Mouse (Mus musculus) midbrain, postnatal 0 days (tissue): ENCODE measurements at regions not wholly inside any gene's neighbourhood (a gene's known extent, or its start where the extent isn't known, plus 50 kb on each side); places are given as distances from the start of the nearest gene placed in this dataset.

Experiments used
- ATAC-seq: fragments of 200-750 bp; cut with Nextera tagmentation; 2 replicates; pipeline ENCODE4 v1.8.0; 2017; ENCODE audit warnings: moderate number of reproducible peaks, mild to moderate bottlenecking, moderate TSS enrichment, moderate library complexity; ENCODE audit not compliant: low FRiP score
- DNase-seq: peaks from one replicate; pipeline ENCODE4 v3.0.0-alpha.2; 2015; ENCODE audit warnings: low spot score
- H3K27ac ChIP-seq: fragments of 300-500 bp; sonication (generic); 2 replicates; pipeline ENCODE4 v1.5.1; 2014; ENCODE audit warnings: low read depth, mild to moderate bottlenecking, low read length, mixed read lengths
- H3K27me3 ChIP-seq: fragments of 300-500 bp; sonication (generic); 2 replicates; pipeline ENCODE4 v1.6.1; 2014; ENCODE audit warnings: low read length, control low read depth, mixed read lengths; ENCODE audit not compliant: insufficient read depth
- H3K36me3 ChIP-seq: fragments of 300-500 bp; sonication (generic); 2 replicates; pipeline ENCODE4 v1.6.1; 2014; ENCODE audit warnings: low read length, control low read depth, mixed read lengths; ENCODE audit not compliant: insufficient read depth
- H3K4me1 ChIP-seq: fragments of 300-500 bp; sonication (generic); 2 replicates; pipeline ENCODE4 v1.6.1; 2014; ENCODE audit warnings: mild to moderate bottlenecking, control low read depth, antibody characterized with exemption, low read length, mixed read lengths; ENCODE audit not compliant: insufficient read depth
- H3K4me2 ChIP-seq: fragments of 300-500 bp; sonication (generic); 2 replicates; pipeline ENCODE4 v1.6.1; 2014; ENCODE audit warnings: low read depth, mild to moderate bottlenecking, low read length, mixed read lengths; ENCODE audit not compliant: poor library complexity, severe bottlenecking
- H3K4me3 ChIP-seq: fragments of 300-500 bp; sonication (generic); 2 replicates; pipeline ENCODE4 v1.5.1; 2014; ENCODE audit warnings: low read depth, mild to moderate bottlenecking, low read length, moderate library complexity
- H3K9ac ChIP-seq: fragments of 300-500 bp; sonication (generic); replicated peaks from 2 replicates; pipeline ENCODE4 v1.6.1; 2014; ENCODE audit warnings: mild to moderate bottlenecking, low read length, moderate library complexity, mixed read lengths; ENCODE audit not compliant: poor library complexity, severe bottlenecking
- H3K9me3 ChIP-seq: fragments of 300-500 bp; sonication (generic); 2 replicates; pipeline ENCODE4 v1.6.1; 2016; ENCODE audit warnings: low read length, control low read depth
- CTCF ChIP-seq: IDR thresholded peaks from 2 replicates; pipeline ENCODE4 v1.5.1; 2016; ENCODE audit warnings: antibody characterized with exemption, mild to moderate bottlenecking
- WGBS: fragments of 180-500 bp; shearing (Covaris S2); extraction: QIAGEN DNeasy Blood & Tissue Kit; methylation state at CpG from one replicate; pipeline ENCODE4 v1.1.7; 2014; 5-methylcytosine and 5-hydroxymethylcytosine counted together

- ATAC-seq (no peak), DNase-seq (no peak)
- Histone ChIP-seq H3K4me2 (no peak overlapping the region), H3K9me3 (no peaks in the 10 kb centered on the region), H3K27ac (no peak overlapping the region), H3K4me3 (no peak overlapping the region), H3K36me3 (no peaks in the 10 kb centered on the region), H3K27me3 (no peaks in the 10 kb centered on the region), H3K4me1 (no peaks in the 10 kb centered on the region), H3K9ac (no peak overlapping the region)
- no peak for TF ChIP-seq CTCF
- 93% methylated on average over 5 of the region's 5 CpGs for WGBS
Observed at GRCm38 (mm10) chr3:52872260-52872659, 144.8 kb downstream of the Cog6 start.

- Histone ChIP-seq H3K9me3 (no peaks in the 10 kb centered on the region), H3K27ac (no peak overlapping the region), H3K9ac (no peak overlapping the region), H3K27me3 (no peaks in the 10 kb centered on the region), H3K4me1 (no peaks in the 10 kb centered on the region), H3K4me3 (no peak overlapping the region), H3K4me2 (no peak overlapping the region), H3K36me3 (no peaks in the 10 kb centered on the region)
- no peak for DNase-seq
- WGBS = 81% methylated on average over 8 of the region's 8 CpGs
- TF ChIP-seq CTCF = no peak
- ATAC-seq = no peak
Observed at GRCm38 (mm10) chr3:52863146-52863849, 153.7 kb downstream of the Cog6 start.

GRCm38 (mm10) chr3:52862026-52862425 is 155.0 kb downstream of the Cog6 start:
- H3K4me2 ChIP-seq = no peak overlapping the region
- no peaks in the 10 kb centered on the region for H3K27me3 ChIP-seq
- 77% methylated on average over 4 of the region's 4 CpGs for WGBS
- no peaks in the 10 kb centered on the region for H3K9me3 ChIP-seq
- no peaks in the 10 kb centered on the region for H3K36me3 ChIP-seq
- H3K9ac ChIP-seq = no peak overlapping the region
- ATAC-seq (no peak), DNase-seq (no peak)
- no peak overlapping the region for H3K27ac ChIP-seq
- no peaks in the 10 kb centered on the region for H3K4me1 ChIP-seq
- no peak for TF ChIP-seq CTCF
- H3K4me3 ChIP-seq = no peak overlapping the region

GRCm38 (mm10) chr3:52861538-52861937 is 155.5 kb downstream of the Cog6 start:
- no peaks in the 10 kb centered on the region for H3K9me3 ChIP-seq
- DNase-seq (no peak), ATAC-seq (no peak)
- H3K4me2 ChIP-seq = no peak overlapping the region
- H3K36me3 ChIP-seq = no peaks in the 10 kb centered on the region
- TF ChIP-seq CTCF = no peak
- WGBS = 89% methylated on average over 13 of the region's 13 CpGs
- no peak overlapping the region for H3K27ac ChIP-seq
- H3K4me1 ChIP-seq = no peaks in the 10 kb centered on the region
- no peaks in the 10 kb centered on the region for H3K27me3 ChIP-seq
- H3K4me3 ChIP-seq = no peak overlapping the region
- H3K9ac ChIP-seq = no peak overlapping the region

- Histone ChIP-seq H3K27me3 (no peaks in the 10 kb centered on the region), H3K4me1 (no peaks in the 10 kb centered on the region), H3K4me3 (no peak overlapping the region), H3K9ac (no peak overlapping the region), H3K9me3 (no peaks in the 10 kb centered on the region), H3K36me3 (no peaks in the 10 kb centered on the region), H3K4me2 (no peak overlapping the region), H3K27ac (no peak overlapping the region)
- ATAC-seq (no peak), DNase-seq (no peak)
- 69% methylated on average over 2 of the region's 2 CpGs for WGBS
- TF ChIP-seq CTCF = no peak
Observed at GRCm38 (mm10) chr3:52859848-52860247, 157.2 kb downstream of the Cog6 start.

GRCm38 (mm10) chr3:52859266-52859825 is 157.7 kb downstream of the Cog6 start:
- Histone ChIP-seq H3K4me1 (no peaks in the 10 kb centered on the region), H3K9me3 (no peaks in the 10 kb centered on the region), H3K4me2 (no peak overlapping the region), H3K4me3 (no peak overlapping the region), H3K9ac (no peak overlapping the region), H3K36me3 (no peaks in the 10 kb centered on the region), H3K27me3 (no peaks in the 10 kb centered on the region), H3K27ac (no peak overlapping the region)
- ATAC-seq (no peak), DNase-seq (no peak)
- no peak for TF ChIP-seq CTCF
- 95% methylated on average over 8 of the region's 8 CpGs for WGBS
